Mouse (Mus musculus): Measurements from ENCODE around the gene Tubgcp2.

Gene Tubgcp2

DNA sequence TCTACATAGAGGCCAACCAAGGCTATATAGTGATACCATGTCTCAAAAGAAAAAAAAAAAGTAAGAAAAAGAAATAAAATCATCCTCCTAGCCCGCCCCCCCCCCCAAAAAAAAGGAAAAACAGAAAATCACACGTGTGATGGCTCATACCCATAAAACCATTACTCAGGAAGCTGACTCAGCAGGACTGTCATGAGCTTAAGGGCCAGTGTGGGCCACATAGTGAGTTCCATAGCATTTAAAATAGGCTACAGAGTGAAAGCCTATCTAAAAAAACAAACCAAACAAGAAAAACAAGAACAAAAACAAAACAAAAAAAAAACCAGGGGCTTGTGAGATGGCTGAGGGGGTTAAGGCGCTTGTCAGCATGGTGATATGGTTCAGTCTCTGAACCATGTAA is 55.7 kb downstream of the Tubgcp2 start:
- no peak for DNase-seq (ENCODE audit: low spot score in 2 of 2)

DNA sequence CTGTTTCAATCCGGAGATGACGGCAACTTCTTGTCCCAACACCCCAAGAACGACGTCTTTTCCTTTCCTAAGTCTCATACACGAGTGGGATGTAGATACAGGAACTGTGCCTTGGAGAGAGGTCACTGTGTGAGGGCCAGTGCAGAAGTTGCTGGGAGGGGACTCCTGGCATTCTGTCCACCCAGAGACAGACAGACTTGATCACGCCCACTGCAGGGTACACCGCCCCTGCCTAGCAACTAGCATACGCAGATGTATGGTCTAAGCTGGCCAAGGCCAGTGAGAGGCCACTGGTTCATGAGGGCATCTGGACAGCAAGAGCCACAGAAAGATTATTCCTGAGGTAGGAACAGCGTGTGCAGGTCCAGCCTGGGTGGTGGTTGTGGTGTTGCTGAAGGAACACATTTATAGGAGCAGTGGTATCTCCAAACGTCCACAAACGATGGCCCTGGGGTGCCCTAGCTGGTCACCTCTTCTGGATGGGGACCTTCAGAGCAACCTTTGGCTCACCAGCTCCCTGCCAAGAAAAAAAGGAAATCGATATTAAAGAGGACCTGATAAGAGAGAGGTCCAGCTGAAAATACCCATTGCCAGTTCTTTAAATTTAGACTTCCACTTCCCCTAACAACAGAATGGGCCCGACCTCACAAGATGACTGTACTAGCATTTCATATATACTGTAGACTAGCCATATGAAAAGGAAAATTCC is 57.3 kb downstream of the Tubgcp2 start:
- DNase-seq (ENCODE audit: low spot score in 2 of 2): no peak

DNA sequence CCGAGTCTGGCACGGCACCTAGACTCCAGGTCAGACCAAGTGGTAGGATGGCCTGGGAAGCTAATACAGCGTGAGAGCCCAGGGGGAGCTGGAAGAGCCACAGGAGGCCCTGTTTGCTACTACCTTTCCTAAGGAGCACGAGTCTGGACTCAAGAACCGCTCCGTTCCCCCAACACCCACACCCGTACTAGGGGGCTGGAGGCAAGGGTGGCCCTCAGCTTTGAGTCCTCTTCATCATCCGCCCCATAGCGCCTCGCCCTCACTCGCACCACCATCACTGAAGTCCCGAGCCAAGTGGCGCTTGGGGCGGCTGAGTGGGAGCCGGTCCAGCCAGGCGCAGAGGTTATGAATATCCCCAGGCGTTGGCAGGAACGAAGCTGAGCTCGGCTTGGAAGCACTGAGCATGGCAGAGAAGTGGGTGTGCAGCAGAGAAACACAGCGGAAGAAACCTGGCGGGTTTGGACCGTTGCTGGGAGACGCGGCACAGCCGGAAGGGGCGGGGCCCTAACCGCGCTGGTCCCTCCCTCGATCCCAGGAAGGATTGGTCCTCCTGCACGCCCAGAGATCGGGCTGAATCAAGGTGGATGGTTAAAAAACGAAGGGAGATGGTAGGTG is 58.1 kb downstream of the Tubgcp2 start, which contains the start of gene 6430531B16Rik:
Gene 6430531B16Rik (minus strand): TSS at position 478 of the 615 bp plus-strand sequence.
- DNase-seq (ENCODE audit: low spot score in 2 of 2): peak; percentile 81 to 84

GRCm38 (mm10) chr7:139975471-139975870 is 61.0 kb downstream of the Tubgcp2 start:
- DNase-seq (ENCODE audit: low spot score in 2 of 2): no peak

GRCm38 (mm10) chr7:139974307-139974706 is 62.2 kb downstream of the Tubgcp2 start:
- DNase-seq (ENCODE audit: low spot score in 2 of 2): no peak

DNA sequence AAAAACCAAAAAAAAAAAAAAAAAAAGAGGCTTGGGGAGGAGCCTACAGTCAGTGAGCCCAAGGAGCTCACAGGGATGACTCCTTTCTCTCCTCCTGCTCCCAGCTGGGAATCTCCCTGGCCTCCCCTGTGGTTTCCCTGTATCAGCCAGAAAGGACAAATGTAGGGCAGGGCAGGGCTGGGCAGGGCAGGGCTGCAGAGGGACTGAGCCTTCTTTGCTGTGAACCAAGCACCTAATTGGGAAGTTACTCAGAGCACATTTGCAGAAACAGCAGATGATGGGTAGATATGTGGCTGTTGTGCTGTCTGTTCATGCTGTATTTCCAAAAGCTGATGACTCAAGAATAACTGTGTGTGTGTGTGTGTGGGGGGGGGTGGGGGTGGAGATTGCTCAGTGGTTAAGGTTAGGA is 63.5 kb downstream of the Tubgcp2 start:
- DNase-seq (ENCODE audit: low spot score in 2 of 2): no peak

DNA sequence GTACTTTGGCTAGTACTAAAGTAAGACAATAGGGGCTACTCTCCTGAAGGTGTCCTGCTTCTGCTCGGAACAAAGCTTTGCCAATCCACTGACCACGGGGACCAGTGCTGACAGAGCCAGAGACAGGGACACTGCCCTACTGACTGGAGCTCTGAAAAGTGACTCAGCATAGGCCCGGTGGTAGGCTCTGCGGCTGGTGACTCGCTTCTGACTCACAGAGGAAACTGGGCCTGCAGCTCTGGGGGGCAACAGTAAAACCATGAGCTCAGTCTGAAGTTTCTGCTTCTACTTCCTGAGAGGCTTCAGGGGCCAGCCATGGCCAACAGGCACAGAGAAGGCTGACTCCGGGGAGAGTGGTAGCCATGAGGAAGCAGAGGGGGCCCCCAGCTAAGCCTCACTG is 65.0 kb downstream of the Tubgcp2 start:
- DNase-seq (ENCODE audit: low spot score in 2 of 2): peak; percentile 33 to 48

- no peak for DNase-seq (ENCODE audit: low spot score in 2 of 2)
Measured at GRCm38 (mm10) chr7:139970979-139971378, 65.5 kb downstream of the Tubgcp2 start.

DNA sequence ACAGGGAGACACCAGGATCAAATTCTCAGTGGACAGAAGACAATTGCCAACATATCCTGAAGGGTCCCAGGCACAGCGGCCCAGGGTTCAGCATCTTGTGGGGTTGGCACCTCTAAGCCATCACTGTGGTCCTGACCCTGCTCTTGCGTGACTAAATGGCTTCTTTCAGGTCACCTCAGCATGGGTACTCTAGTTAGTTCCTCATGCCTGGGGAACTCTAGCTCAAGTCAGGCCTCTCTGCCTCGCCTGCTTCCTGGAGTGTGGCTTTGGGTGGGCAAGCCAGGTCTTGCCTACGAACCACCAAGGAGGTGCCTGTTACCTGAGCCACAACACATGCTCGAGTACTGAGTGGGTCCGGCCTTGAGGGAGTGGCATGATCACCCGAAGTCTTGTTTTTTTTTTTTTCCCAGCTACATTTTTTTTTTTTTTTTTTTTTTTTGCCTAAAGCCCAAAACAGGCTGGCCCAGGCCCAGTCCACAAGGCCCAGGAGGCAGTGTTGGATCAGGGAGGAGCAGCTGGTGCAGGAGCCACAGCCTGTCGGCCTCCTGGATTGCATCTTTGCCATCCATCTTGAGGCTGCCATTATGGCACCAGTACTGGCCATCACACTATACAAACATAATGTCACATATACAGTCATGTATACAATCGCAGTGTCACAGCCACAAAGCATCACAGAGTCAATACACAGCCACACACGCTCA is 66.1 kb downstream of the Tubgcp2 start:
- DNase-seq (ENCODE audit: low spot score in 2 of 2): peak; percentile 36 to 59

DNA sequence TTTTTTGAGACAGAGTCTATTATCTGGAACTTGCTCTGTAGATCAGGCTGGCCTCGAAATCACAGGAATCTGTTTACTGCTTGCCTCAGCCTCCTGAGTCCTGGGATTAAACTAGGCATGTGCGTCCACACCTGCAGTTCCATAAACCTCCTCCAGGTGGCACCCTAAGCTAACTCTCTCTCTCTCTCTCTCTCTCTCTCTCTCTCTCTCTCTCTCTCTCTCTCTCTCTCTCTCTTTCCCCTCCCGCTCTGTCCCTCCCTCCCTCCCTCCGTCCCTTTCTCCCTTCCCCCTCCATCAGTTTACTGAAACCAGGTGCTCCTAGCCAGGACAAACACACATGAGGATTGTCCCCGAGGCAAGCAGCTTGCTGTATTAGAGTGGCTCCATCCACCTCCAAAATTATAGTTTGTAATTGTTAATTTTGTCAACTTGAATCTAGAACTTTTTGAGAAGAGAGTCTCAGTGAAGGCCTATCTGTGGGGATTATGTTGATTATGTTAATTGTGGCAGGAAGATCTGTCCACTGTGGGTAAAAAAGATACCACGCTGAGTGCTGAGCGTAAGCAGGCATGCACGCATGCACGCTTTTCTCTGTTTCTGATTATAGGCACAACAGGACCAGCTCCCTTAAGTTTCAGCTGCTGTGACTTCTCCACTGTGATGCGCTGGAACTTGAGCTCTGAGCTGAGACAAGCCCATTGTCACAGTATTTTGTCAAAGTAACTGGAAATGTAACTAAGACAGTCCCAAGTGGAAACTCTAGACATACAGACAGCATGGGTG is 66.9 kb downstream of the Tubgcp2 start:
- peak; percentile 74 to 78 for DNase-seq (ENCODE audit: low spot score in 2 of 2)

GRCm38 (mm10) chr7:139968428-139968827 is 68.0 kb downstream of the Tubgcp2 start:
- no peak for DNase-seq (ENCODE audit: low spot score in 2 of 2)

GRCm38 (mm10) chr7:139967175-139967574 is 69.3 kb downstream of the Tubgcp2 start:
- no peak for DNase-seq (ENCODE audit: low spot score in 2 of 2)

DNA sequence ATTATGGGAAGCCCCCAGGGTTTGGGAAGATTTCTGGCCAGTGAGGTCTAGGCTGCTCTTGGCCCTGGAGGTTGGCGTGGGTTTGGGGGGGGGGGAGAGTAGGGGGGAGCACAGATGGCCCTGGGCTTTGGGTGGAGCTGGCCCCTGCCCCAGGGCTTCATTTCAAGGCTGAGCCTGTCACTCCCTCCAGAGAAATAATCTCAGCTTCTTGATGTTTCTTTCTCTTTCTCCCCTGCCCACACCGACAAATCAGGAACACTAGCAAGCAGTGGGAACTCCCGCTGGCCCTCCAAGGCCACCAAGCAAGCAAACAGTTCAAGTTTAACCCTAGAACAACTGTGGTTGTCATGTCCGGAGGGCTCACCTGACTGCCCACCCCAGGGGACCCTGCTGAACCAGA is 72.7 kb downstream of the Tubgcp2 start:
- no peak for DNase-seq (ENCODE audit: low spot score in 2 of 2)

- no peak for DNase-seq (ENCODE audit: low spot score in 2 of 2)
Measured at GRCm38 (mm10) chr7:139961141-139961540, 75.3 kb downstream of the Tubgcp2 start.

DNA sequence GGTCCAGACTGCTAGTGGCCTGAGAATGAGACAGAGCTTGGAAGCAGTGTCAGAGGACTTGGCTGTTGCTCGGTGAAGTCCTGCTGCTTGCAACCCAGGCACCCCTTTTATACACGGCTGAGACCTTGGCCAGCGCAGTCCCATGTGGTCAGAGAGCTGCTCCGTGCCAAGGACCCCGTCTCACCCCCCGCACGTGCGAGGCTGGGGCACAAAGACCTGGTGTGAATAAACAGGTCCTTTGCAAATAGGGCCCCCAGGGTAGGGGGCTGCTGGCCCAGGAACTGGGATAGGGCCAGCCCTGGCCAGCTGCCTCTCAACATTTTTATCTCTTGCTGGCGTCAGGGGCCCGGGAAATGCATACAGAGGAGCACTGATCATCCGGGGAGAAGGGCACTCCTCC is 78.5 kb downstream of the Tubgcp2 start:
- no peak for DNase-seq (ENCODE audit: low spot score in 2 of 2)

DNA sequence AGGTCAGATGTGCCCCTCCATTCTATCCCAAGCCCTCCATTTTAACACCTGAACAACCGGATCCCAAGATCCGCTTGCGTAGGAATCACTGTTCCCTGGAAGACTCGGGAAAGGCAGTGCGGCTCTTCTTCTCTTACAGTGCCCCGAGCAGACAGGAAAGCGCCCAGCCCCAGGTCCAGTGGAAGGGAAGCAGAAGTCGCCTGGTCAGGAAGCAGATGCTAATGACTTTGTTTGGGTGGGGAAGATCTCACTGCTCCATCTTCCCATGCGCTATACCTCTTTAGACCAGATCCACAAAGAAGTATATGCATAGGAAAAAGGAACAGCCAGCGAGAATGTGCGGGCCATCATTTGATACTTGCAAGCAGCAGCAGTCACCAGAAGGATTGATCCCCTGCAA is 79.0 kb downstream of the Tubgcp2 start:
- no peak for DNase-seq (ENCODE audit: low spot score in 2 of 2)

DNA sequence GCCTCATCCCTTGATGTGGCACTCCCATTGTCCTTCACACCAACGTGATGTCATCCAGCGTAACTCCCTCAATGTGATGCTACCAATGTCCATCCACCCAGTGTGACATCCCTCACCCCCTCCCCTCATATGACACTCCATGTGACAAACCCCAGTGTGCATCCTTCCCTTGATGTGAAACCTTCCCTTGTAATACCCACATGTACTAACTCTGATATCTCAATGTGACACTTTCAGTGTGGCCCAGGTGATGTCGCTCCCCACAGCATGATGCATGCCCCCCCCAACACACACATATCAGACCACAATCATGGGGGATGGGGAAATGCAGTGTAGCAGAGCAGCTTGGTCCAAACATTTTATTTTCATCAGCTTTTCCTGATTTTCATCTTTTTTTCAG is 79.8 kb downstream of the Tubgcp2 start:
- no peak for DNase-seq (ENCODE audit: low spot score in 2 of 2)

GRCm38 (mm10) chr7:139955505-139955904 is 81.0 kb downstream of the Tubgcp2 start:
- DNase-seq (ENCODE audit: low spot score in 2 of 2): no peak

- DNase-seq (ENCODE audit: low spot score in 2 of 2): no peak
Measured at GRCm38 (mm10) chr7:139951991-139952633, 84.4 kb downstream of the Tubgcp2 start.

- DNase-seq (ENCODE audit: low spot score in 2 of 2): peak in 1 of 2 experiments; percentile 20
Measured at GRCm38 (mm10) chr7:139951079-139951478, 85.4 kb downstream of the Tubgcp2 start.

GRCm38 (mm10) chr7:139950283-139950971 is 86.0 kb downstream of the Tubgcp2 start:
- peak; percentile 36 to 47 for DNase-seq (ENCODE audit: low spot score in 2 of 2)

Measured in urinary bladder, postnatal 36 days (tissue).